Mouse (Mus musculus) CD4-positive, CD25-positive, alpha-beta regulatory T cell, adult 2 months (primary cell): ENCODE measurements around the gene Trim39.

ENCODE experiments used
- DNase-seq: peaks from one replicate; pipeline ENCODE4 v3.0.0-alpha.2; 2012; ENCODE audit warnings: low read depth, low spot score

The Trim39 gene

DNA sequence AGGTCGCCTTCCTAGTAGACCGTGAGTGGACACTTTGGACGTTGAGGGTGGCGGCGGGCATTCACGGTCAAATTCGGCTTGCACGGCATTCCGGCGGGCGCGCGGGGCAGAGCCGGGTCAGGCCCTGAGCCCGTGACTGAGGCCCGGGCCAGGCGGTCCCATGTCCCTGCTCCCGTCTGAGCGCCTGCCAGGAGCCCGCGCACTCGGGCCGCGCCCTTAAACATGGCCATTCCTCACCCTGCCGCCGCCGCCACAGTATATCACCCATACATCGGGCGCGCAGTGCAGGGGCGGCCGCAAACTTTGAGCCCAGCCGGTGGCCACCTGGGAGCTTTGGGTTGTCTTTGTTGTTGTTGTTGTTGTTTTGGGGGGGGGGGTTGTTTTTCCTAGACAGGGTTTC is 23.2 kb downstream of the Trim39 start:
- no peak for DNase-seq

DNA sequence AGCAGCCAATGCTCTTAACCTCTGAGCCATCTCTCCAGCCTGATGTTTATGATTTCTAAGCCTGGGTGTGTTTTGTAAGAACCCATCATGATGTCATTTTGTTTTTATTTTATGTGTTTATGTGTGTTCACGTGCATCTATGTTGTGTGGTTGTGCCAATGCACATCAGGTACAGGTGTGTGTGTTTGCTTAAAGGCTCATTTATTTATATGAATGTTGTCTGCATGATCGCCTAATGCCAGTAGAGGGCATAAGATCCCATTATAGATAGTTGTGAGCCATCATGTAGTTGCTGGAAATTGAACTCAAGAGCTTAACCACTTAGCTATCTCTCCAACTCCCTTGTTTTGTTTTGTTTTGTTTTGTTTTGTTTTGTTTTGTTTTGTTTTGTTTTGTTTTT is 26.3 kb downstream of the Trim39 start:
- peak; percentile 43 for DNase-seq

GRCm38 (mm10) chr17:36244031-36244430 is 28.0 kb downstream of the Trim39 start:
- no peak for DNase-seq

DNA sequence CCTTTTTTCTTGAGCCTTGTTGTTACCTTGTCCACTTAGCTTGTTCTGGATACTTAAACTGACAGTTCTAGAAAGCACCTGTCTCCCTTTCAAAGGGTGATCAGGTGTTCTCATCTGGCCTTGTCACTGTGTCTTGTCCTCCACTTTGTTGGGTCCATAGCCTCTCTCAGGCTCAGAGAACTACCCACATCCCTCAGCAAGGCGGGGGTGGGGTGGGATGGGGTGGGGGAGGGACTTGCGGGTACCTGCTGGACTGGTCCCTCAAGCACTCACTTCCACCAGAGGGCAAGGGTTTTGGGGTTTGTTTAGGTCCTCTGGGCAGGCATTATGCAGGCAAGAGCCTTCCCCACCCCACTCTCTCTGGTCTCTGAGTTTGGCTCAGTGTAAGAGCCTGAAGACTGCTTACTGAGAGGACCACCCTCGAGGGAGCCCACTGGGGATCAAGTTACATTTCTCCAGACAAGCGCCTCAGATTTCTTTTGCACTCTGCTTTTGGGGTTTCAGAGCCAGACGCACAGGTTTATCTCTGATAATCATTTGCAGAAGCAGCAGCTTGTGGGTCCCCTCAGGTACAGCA is 31.3 kb downstream of the Trim39 start:
- no peak for DNase-seq

GRCm38 (mm10) chr17:36237321-36237921 is 34.6 kb downstream of the Trim39 start:
- DNase-seq, result peak; percentile 26

GRCm38 (mm10) chr17:36235300-36235699 is 36.7 kb downstream of the Trim39 start:
- peak; percentile 68 for DNase-seq

DNA sequence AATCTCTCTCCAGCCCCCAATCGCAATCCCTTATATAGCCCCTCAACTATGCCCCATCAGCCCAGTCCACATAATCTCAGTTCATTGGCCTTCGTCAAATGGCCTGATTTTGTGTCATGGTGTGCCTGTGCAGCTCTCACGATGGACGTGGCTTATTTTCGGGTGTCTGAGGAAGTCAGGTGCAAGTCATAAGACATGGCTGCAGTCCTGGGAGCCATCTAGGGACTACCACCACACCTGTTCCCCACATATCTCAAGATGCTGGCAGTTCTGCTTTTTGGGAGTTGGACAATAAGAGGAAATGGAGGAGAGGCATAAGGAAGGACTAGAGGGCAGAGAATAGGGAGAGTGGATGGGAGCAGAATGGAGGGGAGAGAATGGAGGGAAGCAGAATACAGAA is 38.5 kb downstream of the Trim39 start:
- no peak for DNase-seq

GRCm38 (mm10) chr17:36231318-36231717 is 40.7 kb downstream of the Trim39 start:
- peak; percentile 100 for DNase-seq

DNA sequence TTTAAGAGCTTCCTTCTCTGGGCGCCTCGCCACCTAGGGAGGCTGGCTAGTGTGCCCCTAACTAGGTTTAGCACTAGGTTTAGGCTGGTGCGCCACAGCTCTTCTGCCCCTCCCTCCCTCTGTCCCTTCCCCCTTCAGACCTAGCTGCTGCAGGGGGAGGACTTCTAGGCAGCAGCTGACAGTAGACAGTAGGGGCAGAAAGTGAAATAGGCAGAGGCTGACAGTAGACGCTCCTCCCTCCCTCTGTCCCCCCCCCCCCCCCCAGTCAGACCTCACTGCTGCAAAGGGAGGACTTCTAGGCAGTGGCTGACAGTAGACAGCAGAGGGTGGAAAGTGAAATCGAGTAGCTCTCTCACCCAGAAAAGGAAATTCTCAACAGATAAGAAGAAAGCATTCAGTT is 43.0 kb downstream of the Trim39 start:
- DNase-seq, result peak; percentile 72

GRCm38 (mm10) chr17:36226921-36227320 is 45.1 kb downstream of the Trim39 start:
- DNase-seq, result peak; percentile 84

GRCm38 (mm10) chr17:36225231-36225824 is 46.7 kb downstream of the Trim39 start:
- DNase-seq, result no peak

GRCm38 (mm10) chr17:36224451-36224850 is 47.6 kb downstream of the Trim39 start:
- no peak for DNase-seq

- no peak for DNase-seq
Measured at GRCm38 (mm10) chr17:36218594-36219155, 53.4 kb downstream of the Trim39 start.

GRCm38 (mm10) chr17:36215586-36215985 is 56.5 kb downstream of the Trim39 start:
- DNase-seq, result peak; percentile 23
